Mouse (Mus musculus) forebrain, embryonic 10.5 days (tissue): Measurements from ENCODE around the gene Tmem156. TPM values are rescaled to one million over a fixed set of nuclear protein-coding genes. Genes with fewer than 3 reads are reported as not detected.

Experiments
- DNase-seq: peaks from one replicate; pipeline ENCODE4 v3.0.0-alpha.2; 2017; ENCODE audit warnings: low spot score; ENCODE audit errors: extremely low spot score
- H3K27ac ChIP-seq: fragments of 300-500 bp; sonication (generic); 2 replicates; pipeline ENCODE4 v1.5.1; 2016; ENCODE audit warnings: mild to moderate bottlenecking
- H3K27me3 ChIP-seq: fragments of 300-500 bp; sonication (generic); 2 replicates; pipeline ENCODE4 v1.6.1; 2016; ENCODE audit warnings: mild to moderate bottlenecking; ENCODE audit not compliant: poor library complexity, severe bottlenecking
- H3K36me3 ChIP-seq: fragments of 300-500 bp; sonication (generic); replicated peaks from 2 replicates; pipeline ENCODE4 v1.6.1; 2016; ENCODE audit warnings: mild to moderate bottlenecking, moderate library complexity
- H3K4me1 ChIP-seq: fragments of 300-500 bp; sonication (generic); 2 replicates; pipeline ENCODE4 v1.6.1; 2016
- H3K4me3 ChIP-seq: fragments of 300-500 bp; sonication (generic); 2 replicates; pipeline ENCODE4 v1.5.1; 2016; ENCODE audit warnings: mild to moderate bottlenecking, moderate library complexity
- H3K9me3 ChIP-seq: fragments of 300-500 bp; sonication (generic); 2 replicates; pipeline ENCODE4 v1.6.1; 2016; ENCODE audit warnings: mild to moderate bottlenecking, moderate library complexity
- WGBS: fragments of 180-500 bp; shearing (Covaris S2); methylation state at CpG from one replicate; pipeline ENCODE4 v1.1.7; 2016; 5-methylcytosine and 5-hydroxymethylcytosine counted together
- polyA plus RNA-seq: library from polyadenylated mRNA; unstranded; fragments of >200 nt; fragmentation: Nextera tagmentation; extraction: Ambion mirVana; gene quantifications from 2 replicates; pipeline ENCODE4 v1.2.1, GENCODE M21; 2016

Tmem156 gene
- polyA plus RNA-seq, 1 experiment from 2014 or later = not detected

DNA sequence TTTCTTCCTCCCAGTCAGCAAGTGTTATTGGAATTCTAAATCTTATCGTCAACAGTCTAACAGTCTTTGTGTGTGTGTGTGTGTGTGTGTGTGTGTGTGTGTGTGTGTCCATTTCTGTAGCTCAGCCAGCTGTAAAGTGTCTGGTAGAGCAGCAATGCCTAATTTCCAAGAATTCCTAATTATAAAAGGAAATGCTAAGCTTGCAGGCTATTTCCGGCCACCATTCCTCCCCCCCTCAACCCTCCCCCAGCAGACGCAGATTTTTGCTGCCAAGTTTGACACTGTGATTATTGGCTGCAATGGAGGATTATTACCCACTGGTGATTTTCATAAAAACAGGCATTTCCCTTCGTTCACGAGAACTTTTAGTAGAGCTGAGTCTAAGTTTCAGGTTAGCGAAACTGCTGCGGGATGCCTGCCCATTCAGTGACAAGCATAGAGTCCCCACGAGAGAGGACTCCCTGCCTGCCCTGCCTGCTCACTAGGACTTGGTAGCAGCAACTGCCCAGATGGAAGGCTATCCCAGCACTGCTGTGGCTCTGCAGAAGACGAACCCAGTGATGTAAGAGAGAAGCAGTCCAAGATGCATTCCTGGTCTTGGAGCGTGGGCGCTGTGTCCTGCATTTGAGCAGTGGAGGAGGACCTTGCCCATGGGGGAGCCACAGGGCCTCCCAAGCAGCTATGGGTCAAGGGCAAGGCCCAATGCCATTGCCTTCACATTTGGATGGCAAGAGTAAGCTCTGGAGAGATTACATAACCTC, 52.9 kb downstream of the Tmem156 start:
- DNase-seq = no peak
- H3K4me1 ChIP-seq = peaks cover 20% of the 10 kb centered on the region
- H3K36me3 ChIP-seq = no peaks in the 10 kb centered on the region
- no peak overlapping the region for H3K27ac ChIP-seq
- no peaks in the 10 kb centered on the region for H3K9me3 ChIP-seq
- 86% methylated on average over 11 of the region's 11 CpGs for WGBS
- H3K4me3 ChIP-seq = no peak overlapping the region
- no peaks in the 10 kb centered on the region for H3K27me3 ChIP-seq

GRCm38 (mm10) chr5:65038305-65038704, 53.6 kb downstream of the Tmem156 start:
- no peaks in the 10 kb centered on the region for H3K9me3 ChIP-seq
- no peaks in the 10 kb centered on the region for H3K36me3 ChIP-seq
- no peak for DNase-seq
- 89% methylated on average over 9 of the region's 9 CpGs for WGBS
- H3K4me3 ChIP-seq = no peak overlapping the region
- H3K27ac ChIP-seq = no peak overlapping the region
- H3K27me3 ChIP-seq = no peaks in the 10 kb centered on the region
- H3K4me1 ChIP-seq = peaks cover 22% of the 10 kb centered on the region

DNA sequence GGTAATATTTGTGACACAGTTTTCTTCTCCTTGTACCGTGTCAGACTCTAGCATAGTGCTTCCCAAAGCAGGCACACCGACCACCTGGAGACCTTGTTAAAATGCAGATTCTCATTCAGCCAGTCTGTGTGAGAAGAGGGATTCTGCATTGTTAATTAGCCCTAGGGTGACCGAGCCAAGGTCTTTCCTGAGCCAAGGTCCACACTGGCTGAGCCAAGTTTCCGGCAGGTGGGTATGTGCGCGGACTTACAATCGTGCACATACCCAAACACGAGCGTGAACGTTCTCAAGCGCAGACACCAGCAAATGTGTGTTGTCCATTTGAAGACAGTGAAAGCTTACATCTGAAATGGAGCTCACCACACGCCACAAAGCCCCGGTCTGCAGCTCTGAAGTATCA, 55.3 kb downstream of the Tmem156 start:
- Histone ChIP-seq H3K27ac (no peak overlapping the region), H3K27me3 (no peaks in the 10 kb centered on the region), H3K4me3 (no peak overlapping the region), H3K9me3 (no peaks in the 10 kb centered on the region), H3K36me3 (no peaks in the 10 kb centered on the region), H3K4me1 (peaks cover 22% of the 10 kb centered on the region)
- no peak for DNase-seq
- WGBS = 73% methylated on average over 13 of the region's 13 CpGs

DNA sequence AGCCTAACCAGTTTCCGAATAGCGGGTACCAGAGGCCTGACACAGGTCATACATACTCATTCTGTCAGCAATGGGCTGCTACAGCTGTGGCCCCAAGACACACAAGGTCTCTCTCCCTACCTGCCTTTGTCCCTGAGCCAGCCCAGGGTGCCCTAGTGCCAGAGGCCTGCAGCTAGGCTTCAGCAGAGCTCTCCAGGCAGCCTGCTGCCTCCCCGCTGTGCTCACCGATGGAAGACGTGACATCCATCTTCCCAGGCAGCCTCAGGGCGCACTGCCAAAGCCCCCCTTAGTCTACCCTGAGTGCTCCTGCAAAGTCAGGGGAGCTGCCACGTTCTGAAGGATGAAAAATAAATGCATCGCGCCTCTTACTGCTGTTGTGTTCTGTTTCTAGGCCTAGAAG, 63.9 kb downstream of the Tmem156 start:
- Histone ChIP-seq H3K27ac (no peak overlapping the region; the same call in 1 of the 2 replicates), H3K4me3 (no peak overlapping the region), H3K9me3 (no peaks in the 10 kb centered on the region), H3K27me3 (no peaks in the 10 kb centered on the region), H3K4me1 (peaks cover 7% of the 10 kb centered on the region), H3K36me3 (no peaks in the 10 kb centered on the region)
- 50% methylated on average over 9 of the region's 9 CpGs for WGBS
- DNase-seq = no peak

- no peaks in the 10 kb centered on the region for H3K36me3 ChIP-seq
- no peaks in the 10 kb centered on the region for H3K9me3 ChIP-seq
- no peak for DNase-seq
- H3K27me3 ChIP-seq = no peaks in the 10 kb centered on the region
- 86% methylated on average over 9 of the region's 9 CpGs for WGBS
- no peak overlapping the region for H3K27ac ChIP-seq
- H3K4me3 ChIP-seq = no peak overlapping the region
- H3K4me1 ChIP-seq = peaks cover 7% of the 10 kb centered on the region
These were observed 65.2 kb downstream of the Tmem156 start for GRCm38 (mm10) chr5:65026776-65027175.

DNA sequence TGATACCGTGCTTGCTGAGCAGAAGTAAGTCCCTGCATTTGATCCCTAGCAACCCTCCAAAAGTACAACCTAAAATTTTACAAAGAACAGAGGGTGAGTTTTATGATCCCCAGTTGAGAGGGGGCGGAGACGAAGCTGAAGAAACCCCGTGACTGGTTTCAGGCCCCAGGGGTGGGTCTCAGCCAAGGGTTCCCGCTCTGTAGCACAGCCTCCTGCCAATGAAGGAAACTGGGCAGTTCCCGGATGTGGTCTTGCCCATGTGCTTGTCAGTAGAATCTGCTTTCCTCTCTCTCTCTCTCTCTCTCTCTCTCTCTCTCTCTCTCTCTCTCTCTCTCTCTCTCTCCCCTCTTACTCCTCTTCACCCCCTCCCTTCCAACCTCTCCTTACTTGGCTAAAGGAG, 66.0 kb downstream of the Tmem156 start:
- no peaks in the 10 kb centered on the region for H3K27me3 ChIP-seq

GRCm38 (mm10) chr5:65024641-65025040, 67.3 kb downstream of the Tmem156 start:
- Histone ChIP-seq H3K27ac (no peak overlapping the region), H3K9me3 (no peaks in the 10 kb centered on the region), H3K36me3 (no peaks in the 10 kb centered on the region), H3K27me3 (no peaks in the 10 kb centered on the region), H3K4me1 (peaks cover 7% of the 10 kb centered on the region), H3K4me3 (no peak overlapping the region)
- no peak for DNase-seq
- WGBS = 91% methylated on average over 2 of the region's 2 CpGs

More for the DNA sequence above, 66.0 kb downstream of the Tmem156 start:
- Histone ChIP-seq H3K27ac (no peak overlapping the region), H3K36me3 (no peaks in the 10 kb centered on the region), H3K4me1 (peaks cover 7% of the 10 kb centered on the region), H3K4me3 (no peak overlapping the region), H3K9me3 (no peaks in the 10 kb centered on the region)
- no peak for DNase-seq
- 68% methylated on average over 6 of the region's 6 CpGs for WGBS

DNA sequence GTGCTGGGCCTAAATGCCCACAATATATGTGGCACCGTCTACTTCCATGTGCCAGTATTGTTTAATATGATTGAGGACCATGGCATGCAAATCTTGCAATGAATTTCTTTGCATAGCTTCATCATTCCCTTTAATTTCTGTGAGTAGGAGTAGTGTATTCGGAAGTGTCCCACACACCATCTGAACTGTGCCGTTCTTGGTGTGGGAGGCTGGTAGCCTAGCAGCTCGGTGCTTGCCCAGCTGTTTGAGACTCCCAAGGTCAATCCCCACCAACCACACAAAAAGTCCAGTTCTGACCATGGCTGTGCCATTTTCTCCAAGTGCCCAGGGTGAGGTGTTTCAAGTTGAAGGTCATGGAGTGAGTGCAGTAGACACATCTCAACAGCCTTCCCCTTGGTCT, 69.9 kb downstream of the Tmem156 start:
- Histone ChIP-seq H3K4me3 (no peak overlapping the region), H3K4me1 (no peaks in the 10 kb centered on the region), H3K9me3 (no peaks in the 10 kb centered on the region), H3K27ac (no peak overlapping the region), H3K27me3 (no peaks in the 10 kb centered on the region), H3K36me3 (no peaks in the 10 kb centered on the region)
- 92% methylated on average over 4 of the region's 4 CpGs for WGBS
- DNase-seq = no peak

DNA sequence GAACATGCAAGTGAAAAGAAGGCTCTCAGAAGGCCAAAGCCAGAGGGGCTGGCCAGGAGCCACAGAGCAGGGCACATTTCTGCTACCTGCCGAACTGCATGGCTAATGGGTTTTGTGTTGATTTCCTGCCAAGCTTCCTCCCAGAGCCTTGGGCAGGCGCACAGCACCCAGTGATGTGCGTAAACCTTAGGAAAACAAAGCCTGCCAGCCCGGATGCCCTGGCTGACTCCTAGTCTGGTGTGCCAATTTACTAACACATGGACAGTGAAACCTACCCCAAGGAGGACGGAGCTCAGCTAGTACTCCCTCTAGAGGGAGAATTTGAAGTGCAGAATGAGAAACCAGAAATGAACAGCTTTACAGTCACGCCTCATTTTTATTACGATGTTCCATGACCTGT, 72.1 kb downstream of the Tmem156 start:
- no peak overlapping the region for H3K4me3 ChIP-seq
- no peaks in the 10 kb centered on the region for H3K4me1 ChIP-seq
- no peaks in the 10 kb centered on the region for H3K9me3 ChIP-seq
- 74% methylated on average over 7 of the region's 7 CpGs for WGBS
- no peaks in the 10 kb centered on the region for H3K27me3 ChIP-seq
- no peak for DNase-seq
- H3K36me3 ChIP-seq = no peaks in the 10 kb centered on the region
- H3K27ac ChIP-seq = no peak overlapping the region

- Histone ChIP-seq H3K27me3 (no peaks in the 10 kb centered on the region), H3K36me3 (no peaks in the 10 kb centered on the region), H3K27ac (no peak overlapping the region), H3K4me1 (no peaks in the 10 kb centered on the region), H3K9me3 (no peaks in the 10 kb centered on the region), H3K4me3 (no peak overlapping the region)
- whole genome bisulfite sequencing = 88% methylated on average over 8 of the region's 8 CpGs
- DNase-seq = no peak
These were observed 72.8 kb downstream of the Tmem156 start for GRCm38 (mm10) chr5:65019109-65019508.

DNA sequence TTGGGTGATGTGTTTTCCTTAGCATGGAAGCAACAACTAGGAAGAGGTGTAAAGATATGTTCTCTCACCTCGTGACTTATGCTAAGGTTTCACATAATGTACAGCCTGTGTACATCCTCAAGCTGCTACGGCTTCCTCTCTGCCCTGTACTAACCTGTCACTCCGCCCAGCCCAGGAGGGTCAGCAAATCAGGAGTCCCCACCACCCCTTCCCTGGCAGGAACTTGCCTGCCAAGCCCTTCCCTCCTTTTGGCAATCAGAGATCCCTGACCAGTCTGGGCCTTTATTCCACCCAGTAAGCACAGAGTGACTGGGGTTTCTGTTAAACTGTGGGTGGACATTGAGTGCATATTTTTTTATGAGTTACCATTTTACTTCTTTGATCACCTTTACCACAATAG, 76.4 kb downstream of the Tmem156 start:
- Histone ChIP-seq H3K4me3 (no peak overlapping the region), H3K27ac (no peak overlapping the region), H3K4me1 (peaks cover 5% of the 10 kb centered on the region; the same call in 1 of the 2 replicates), H3K36me3 (peaks cover under 1% of the 10 kb centered on the region), H3K27me3 (no peaks in the 10 kb centered on the region), H3K9me3 (no peaks in the 10 kb centered on the region)
- WGBS = 89% methylated on average over 3 of the region's 3 CpGs
- DNase-seq = no peak

- Histone ChIP-seq H3K9me3 (no peaks in the 10 kb centered on the region), H3K36me3 (peaks cover 13% of the 10 kb centered on the region), H3K27ac (no peak overlapping the region), H3K27me3 (no peaks in the 10 kb centered on the region), H3K4me3 (no peak overlapping the region), H3K4me1 (peaks cover 5% of the 10 kb centered on the region; the same call in 1 of the 2 replicates)
- WGBS = 87% methylated on average over 7 of the region's 7 CpGs
- DNase-seq = no peak
These were observed 79.9 kb downstream of the Tmem156 start for GRCm38 (mm10) chr5:65011901-65012573.

- Histone ChIP-seq H3K4me3 (no peak overlapping the region), H3K9me3 (no peaks in the 10 kb centered on the region), H3K27ac (peak overlapping the region; percentile 25; the same call in 1 of the 2 replicates), H3K27me3 (no peaks in the 10 kb centered on the region), H3K4me1 (peaks cover 22% of the 10 kb centered on the region), H3K36me3 (peaks cover 13% of the 10 kb centered on the region)
- no peak for DNase-seq
- 59% methylated on average over 4 of the region's 4 CpGs for WGBS
These were observed 85.9 kb downstream of the Tmem156 start for GRCm38 (mm10) chr5:65006011-65006491.
